Mouse (Mus musculus) yolk sac, embryonic 10.5 days (tissue): ENCODE measurements at regions not wholly inside any gene's neighbourhood (a gene's known extent, or its start where the extent isn't known, plus 50 kb on each side); places are given as distances from the start of the nearest gene placed in this dataset.
A peak's percentile ranks its signal among the peaks of the same experiment; 100 is the strongest.
"Not testable (repeated sequence)": the region's sequence is repeated elsewhere in the genome, so short reads cannot be mapped to it uniquely, and the experiment has no call there.

Experiments used
- DNase-seq: peaks from one replicate; pipeline ENCODE4 v3.0.0-alpha.2; 2017; ENCODE audit warnings: low spot score

DNA sequence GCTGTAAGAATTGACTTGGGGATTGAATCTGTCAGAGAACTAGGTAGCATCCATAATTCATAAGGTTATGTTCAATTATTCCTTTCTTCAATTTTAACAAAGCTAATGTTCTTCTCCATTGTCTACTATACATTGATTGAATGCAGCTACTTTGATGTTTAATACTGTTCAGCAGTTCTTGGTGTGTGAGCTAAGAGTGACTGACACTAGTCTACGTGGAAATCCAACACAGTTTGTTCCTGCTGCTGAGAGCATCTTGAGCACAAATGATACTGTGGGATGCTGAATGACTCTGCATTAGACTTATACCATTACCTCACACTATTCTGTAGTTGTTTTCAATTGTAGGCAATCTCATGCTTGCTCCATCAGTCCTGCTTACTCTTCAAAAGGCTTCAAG, 249.4 kb upstream of the Akr1e1 start:
- no peak for DNase-seq

DNA sequence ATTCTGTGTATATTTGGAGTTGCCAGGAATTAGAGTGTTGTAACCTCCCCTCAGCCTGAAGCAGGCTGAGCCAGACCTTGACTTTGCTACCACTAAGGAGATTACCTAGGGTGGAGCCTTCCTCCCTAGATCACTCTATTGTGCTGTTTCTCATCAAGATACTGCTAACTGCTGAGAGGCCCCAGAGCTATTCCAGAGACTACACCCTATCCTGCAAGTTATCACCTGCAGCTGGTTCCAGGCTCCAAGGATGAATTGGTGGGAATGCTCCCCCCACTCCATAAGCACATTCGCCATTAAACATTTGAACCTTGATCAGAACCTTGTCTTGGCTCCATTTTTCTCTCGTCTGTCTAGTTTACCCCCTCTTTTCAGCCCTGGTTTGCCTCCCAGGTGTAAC, 230.5 kb upstream of the Akr1e1 start:
- not testable (repeated sequence) for DNase-seq

DNA sequence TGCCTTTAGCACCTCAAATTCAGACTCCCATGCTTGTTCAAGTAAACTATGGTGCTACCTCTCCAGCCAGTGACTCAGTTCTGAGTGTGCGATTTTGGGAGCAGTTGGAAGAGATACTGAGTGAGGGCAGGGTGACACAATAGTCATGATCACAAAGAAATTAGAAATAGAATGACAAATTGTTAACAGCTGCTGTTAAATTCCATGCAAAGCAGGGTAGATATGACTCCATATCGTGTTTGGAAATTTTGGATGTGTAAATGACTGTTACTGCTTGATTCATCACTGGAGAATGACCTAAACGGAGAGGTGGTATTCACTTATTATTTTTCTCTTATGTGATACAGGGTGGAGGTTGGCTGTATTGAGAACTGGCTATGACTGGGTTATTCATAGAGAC, 217.8 kb upstream of the Akr1e1 start:
- DNase-seq: no peak

DNA sequence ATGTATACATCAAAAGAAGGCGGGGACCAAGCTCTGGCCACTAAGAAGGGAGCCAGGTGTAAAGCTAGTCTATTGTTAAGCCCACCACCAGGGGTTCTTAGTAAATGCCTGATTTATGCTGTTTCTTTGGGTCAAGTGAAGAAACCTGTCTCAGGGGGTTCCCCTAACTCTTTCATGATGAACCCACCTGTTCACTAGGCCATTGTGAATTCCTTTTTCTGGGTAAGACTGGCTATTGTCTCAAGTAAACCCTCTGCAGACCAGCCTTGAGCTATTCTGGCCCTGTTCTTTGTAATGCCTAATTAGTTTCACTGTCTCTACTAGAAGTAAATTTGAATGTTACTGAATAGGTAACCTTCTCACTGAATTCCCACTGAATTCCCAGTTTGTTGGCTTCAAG, 216.8 kb upstream of the Akr1e1 start:
- DNase-seq: not testable (repeated sequence)

DNA sequence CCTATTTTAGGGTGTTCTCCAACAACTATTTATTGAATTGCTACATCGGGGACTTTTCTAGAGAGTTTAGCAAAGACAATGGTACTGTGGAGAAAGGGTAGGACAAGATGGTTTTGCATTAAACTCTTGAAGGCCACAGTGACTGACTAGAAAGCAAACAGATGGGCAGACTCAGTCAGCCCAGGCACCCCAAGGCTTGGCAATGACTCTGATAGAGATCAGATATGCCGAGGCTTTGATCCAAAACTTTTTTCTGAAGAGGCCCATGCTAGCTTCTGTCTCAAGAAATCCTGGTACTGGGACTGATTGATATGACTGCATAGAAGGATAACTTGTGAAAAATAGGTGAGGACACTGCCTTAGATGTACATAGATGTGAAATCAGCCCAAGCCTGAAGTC, 197.9 kb upstream of the Akr1e1 start:
- no peak for DNase-seq

DNA sequence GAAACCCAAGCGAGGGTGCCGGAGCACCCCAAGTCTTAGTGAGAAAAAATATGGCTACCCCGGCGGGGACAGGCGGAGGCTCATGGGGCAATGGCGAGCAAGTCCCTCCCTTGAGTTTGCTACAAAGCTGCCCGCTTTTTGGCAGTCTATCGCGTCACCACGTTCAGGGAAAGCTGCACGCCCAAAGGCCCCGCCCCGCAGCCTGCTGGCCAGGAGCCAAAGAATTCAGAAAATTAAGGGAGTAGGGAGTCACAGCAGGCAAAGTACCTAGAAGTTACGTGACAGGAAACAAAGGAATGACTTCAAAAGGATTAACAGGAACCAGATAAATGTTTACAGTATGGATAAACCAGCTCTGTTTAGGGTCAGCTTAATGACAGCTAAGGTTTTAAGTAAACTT, 191.7 kb upstream of the Akr1e1 start:
- DNase-seq: no peak

DNA sequence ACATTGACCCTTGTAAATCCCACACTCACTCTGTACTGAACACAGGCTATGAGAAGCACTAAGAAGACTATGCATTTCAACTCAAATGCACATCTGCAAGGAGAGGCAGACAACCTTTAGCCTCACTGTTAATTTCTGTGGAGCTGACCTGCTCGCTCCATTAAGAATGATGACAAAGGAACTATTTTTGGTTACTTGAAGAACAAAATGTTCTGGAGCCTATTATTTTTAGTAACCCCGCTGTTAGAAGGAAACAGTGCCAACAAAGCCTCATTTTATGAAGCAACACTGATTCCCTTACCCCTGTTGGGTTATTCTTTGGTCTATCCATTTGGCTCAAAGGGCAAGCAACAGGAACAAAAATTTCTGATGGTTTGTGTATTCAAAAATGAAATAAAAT, 182.2 kb upstream of the Akr1e1 start:
- DNase-seq: no peak

DNA sequence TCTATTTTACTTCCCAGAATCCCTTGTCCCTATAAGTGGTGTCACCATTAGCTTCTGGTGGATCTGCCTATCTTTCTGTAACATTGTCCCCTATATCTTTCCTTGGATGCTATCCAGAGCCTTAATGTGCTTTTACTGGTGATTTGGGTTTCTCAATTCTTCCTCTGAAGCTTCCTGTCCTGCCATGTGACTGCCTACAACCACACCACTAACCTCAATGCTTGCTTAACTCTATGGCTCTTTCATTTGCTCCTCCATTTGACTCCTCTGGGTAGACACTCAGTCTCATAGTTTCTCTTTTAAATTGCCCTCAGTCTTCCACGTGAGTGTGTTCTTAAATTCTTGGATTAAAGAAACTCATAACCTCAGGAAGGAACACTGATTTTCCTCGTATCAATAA, 181.4 kb upstream of the Akr1e1 start:
- no peak for DNase-seq

DNA sequence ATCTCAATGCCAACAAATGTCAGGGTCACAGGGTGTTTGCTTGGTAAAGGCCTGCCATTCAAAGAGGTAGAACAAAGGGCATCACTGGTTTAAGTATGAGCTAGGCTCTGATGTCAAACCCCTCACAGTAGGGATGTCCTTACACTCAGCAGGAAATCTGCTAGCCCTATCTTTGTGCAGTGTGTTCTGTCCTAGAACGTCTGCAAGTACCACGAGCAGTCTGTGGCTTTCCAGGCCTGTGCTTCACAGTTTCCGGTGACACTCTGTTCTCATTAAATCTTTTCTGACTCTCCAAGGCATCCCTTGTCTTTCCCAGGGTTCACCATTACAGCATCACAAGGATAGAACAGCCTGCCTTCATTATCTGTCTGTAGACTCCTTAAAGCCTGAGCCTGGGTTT, 174.3 kb upstream of the Akr1e1 start:
- DNase-seq: no peak

DNA sequence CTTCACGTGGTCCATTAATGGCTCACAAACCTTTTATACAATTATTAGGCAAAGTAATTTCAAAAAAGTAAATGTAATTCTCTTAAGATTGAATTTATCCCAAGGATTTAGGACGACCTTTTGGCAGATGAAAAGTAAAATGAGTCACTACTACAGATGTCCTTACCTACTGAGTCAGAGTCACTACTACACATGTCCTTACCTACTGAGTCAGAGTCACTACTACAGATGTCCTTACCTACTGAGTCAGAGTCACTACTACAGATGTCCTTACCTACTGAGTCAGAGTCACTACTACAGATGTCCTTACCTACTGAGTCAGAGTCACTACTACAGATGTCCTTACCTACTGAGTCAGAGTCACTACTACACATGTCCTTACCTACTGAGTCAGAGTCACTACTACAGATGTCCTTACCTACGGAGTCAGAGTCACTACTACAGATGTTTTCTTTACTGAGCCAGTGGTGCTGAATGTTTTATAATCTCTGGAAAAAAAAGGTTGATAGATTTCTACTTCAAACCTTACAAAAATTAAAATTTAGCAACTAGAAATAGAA, 169.4 kb upstream of the Akr1e1 start:
- not testable (repeated sequence) for DNase-seq

DNA sequence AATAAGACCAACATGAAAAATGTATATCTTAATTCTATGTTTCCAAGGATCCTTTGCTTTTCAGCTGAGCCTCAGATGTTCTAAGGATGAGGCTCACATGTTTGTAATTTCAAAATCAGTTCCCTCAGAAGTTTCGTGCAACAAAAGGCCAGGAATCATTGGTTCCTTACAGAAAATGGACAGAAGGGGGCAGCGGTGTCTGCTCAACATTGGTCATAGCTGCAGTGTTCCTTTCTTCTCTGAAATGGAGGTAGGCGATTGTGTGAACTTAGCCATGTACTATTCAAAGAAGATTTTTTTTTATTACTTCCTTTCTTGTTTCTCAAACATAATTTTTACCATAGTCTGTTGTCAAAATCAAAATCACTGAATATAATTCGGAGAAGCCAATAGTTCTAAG, 167.9 kb upstream of the Akr1e1 start:
- DNase-seq: no peak

DNA sequence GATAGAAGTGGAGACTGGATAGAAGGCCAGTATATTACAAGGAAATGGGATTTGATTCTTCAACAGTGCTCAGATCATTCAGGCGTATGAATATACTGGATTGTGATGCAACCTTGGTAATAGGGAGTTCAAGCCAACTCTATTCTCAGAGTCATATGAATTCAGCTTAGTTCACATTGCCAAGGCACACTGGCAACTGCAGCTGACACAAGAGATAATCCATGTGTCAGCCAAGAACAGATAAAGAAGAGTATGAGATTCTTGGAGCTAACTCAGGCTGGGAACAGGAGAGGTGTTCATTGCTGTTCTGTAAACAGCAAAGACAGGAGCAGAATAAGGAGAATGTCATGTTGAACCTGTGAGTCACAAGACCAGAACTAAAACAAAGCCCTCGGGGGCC, 163.3 kb upstream of the Akr1e1 start:
- DNase-seq: no peak

DNA sequence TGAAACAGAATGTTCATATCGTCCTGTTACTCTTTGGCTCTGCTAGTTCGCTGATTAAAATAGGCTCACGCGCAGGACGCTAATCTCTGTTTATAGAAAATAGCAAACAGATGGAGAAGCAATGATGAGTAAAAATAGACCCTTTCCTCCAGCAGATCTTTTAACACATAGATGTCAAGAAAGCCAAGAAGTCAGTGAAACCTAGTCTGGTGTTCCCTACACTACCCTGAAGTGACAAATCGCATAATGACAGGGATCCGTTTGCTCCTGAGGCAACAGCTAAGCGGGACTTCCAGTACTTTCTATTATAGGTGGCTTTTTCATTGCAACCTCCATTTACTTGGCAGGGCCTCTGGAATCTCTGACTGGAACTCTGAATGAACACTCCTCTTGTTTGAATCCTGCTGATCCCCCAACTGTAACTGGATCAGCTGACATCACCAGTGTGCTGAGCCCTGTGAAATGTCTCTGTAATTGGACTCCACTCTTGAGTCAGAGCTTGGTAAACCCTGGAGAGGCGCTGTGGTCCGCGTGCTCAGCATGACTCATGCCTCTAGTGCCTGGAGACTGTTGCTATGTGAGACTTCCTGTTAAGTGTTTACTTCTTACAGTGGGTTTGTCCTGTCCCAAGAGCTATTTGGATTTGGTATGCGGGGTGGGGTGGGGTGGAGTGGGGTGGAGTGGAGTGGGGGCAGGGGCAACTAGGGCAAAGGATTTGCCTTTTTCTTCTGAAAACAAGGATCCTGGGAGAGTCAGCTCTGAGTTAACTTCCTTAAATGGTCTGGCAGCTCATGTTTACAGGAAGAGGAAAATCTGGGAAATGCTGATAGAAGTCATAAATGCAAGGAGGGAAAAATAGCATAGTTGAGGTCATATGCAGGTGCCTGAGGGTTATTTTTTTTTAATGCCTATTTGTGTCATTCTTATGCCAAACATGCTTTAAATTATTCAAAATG, 162.4 kb upstream of the Akr1e1 start:
- peak; percentile 82 for DNase-seq

DNA sequence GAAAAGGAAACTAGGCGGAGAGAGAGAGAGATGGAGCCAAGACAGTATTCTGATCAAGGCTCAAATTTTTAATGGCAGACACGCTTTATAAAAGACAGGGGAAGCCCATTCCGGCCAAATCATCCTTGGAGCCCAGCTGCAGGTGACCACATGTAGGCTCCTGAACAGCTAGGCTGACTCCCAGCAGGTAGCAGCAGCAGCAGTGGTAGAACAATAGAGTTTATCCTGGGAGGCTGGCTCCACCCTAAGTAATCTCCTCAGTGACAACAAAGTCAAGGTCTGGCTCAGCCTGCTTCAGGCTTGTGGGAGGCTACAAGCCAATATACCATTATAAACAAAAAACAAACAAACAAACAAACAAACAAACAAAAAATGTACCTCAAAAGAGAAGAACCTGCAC, 151.0 kb upstream of the Akr1e1 start:
- no peak for DNase-seq

DNA sequence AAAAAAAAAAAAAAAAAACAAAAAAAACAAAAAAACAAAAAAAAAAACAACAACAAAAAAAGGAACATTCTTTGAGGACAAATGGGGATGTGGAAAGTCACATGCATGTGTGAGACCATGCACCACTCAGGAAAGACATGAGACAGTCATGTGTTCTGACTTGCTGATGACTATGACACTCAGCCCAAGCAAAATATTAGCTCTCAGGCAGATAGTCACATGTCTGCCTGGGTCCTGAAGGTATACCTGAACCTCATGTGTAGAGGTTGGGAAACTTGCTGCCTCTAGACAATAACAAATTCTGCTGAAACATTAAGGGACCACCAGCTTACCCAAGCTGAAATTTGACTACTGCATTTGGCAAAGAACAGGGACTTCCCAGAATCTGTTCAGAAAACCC, 147.6 kb upstream of the Akr1e1 start:
- no peak for DNase-seq

DNA sequence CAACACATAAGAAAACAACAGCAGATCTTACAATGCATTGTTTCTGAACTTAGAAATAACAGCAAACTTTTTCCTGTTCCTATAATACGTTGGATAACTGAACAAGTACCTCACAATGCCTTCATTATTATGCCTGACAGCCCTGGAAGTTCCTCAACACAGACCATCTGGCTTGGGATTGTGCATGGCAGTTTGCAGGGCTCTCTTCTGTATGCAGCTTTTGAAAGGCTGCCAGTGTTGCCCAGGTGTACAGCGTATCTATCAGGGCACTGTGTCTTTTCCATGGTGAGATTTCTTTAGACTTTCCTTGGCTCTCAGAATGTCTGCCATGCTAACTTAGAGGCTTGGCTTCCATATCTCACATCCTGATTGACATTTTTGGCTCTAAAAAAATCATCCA, 134.0 kb upstream of the Akr1e1 start:
- no peak for DNase-seq

DNA sequence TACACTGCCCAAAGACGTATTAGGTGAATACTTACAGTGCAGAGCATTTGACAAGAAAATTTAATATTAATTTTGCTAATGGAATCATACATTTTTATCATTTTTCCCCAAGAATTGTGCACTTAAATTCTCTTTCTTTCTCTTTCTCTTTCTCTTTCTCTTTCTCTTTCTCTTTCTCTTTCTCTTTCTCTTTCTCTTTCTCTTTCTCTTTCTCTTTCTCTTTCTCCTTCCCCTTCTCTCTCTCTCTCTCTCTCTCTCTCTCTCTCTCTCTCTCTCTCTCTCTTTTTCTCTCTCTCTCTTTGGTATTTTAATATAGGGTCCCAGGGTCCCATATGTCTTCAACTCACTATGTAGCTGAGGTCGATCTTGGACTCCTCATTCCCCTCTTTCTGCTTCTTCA, 107.3 kb upstream of the Akr1e1 start:
- not testable (repeated sequence) for DNase-seq

DNA sequence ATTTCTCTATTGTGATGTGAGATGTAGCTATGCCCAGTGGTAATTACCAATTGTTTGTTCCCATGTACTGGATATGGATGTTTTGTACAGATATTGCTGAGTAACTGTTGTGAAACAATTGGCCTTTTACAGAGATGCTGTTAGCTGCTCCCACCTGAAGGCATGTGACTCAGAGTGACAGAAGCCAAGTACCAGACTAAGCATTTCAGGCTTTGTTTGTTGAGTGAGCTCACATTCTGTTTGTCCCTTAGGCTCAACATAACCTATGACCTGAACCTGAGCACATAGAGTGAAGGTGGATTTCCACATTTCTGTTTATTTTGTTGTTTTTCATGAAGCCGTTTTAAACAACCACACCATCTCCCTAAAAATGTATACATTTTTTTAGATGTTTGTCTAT, 105.8 kb upstream of the Akr1e1 start:
- peak; percentile 18 for DNase-seq

DNA sequence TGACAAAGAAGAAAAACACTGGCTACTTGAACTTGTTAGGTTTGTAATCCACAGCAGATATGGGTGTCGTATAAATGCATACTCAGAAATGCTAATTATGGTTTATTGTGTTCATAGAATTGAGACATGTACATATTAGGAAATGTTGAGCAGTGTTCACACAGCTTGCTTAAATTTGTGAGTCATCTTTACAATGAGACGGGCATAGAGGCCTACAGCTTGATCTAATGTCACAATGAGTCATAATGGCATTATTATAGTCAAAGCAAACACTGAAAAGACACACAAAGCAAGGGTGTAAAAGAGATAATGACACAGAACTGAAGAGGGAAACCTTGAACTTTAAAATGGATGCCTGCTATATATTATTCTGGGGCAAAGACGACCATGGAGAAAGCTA, 103.7 kb upstream of the Akr1e1 start:
- no peak for DNase-seq

DNA sequence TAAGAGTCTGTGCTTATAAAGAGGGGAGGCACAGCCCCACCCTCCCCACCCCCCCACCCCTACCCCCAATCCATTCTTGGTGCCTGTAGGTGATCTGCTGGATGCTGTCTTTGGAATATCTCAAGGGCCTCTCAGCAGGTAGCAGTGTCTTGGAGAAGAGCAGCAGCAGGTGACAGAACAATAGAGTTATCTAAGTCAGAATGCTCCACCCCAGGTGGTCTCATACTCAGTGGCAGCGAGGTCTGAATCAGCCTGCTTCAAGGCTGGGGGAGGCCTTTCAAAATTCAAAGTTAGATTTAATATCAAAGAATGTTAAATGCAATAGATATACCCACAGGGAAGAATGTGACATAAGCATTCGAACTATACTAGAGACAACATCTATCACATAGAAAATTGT, 90.6 kb upstream of the Akr1e1 start:
- not testable (repeated sequence) for DNase-seq

DNA sequence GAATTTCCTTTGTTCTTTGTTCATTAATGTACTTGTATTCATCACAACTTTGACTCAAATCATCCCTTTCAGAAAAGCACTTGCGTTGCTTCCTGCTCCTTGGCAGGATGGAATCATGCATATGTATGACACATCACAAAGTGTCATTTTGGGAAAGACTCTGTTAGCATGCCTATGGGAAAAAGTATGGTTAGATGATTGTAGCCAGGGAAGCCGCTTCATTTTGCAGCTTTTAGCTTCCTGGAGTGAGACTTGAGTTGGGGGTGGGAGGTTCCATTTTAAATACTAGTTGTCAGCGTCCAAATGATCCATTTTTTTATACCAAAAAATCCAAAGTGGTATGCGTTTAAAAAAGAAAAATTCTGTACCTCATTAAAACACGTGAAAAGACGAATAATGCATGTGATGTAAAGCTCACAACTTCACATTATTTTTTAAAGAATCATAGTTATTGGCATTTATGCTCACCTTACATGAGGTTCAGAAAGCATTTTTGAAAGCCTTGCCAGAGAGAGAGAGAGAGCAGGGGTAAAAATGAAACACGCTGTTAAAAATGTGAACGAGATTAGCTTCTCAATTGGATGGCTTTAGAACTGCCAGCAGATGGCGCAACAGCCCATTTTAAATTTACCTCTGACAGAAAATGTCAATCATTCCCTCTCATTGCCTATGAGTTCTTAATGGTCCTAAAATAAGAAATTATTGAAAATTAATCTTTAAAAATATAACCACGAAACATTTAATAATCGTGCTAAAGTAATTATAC, 57.6 kb upstream of the Akr1e1 start:
- DNase-seq: no peak

DNA sequence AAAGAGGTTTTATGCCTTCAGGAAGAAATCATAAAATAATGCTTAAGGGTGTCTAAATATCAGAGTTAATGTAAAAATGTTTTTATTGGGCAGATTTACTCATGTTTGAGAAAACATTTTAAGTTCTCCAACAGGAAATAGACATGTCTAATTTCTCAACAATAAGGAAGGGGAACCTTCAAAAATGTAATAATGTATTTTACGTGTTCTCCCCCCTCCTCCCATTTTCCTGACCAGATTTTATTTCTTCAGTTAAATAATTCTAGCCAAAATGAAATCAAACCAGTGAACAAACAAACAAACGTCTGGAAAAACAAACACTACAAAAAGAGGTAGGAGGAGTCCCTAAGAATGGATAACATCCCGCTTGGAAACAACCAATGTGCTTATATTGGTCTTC, 54.4 kb upstream of the Akr1e1 start:
- no peak for DNase-seq
